Mouse (Mus musculus) heart, postnatal 0 days (tissue): ENCODE data around the gene Ndufa3. TPM values are rescaled to one million over a fixed set of nuclear protein-coding genes. Genes with fewer than 3 reads are reported as not detected.

Experiments used
- ATAC-seq: fragments of 200-750 bp; cut with Nextera tagmentation; 2 replicates; pipeline ENCODE4 v1.8.0; 2017; ENCODE audit warnings: low read depth, moderate number of reproducible peaks, moderate library complexity; ENCODE audit not compliant: insufficient read depth
- DNase-seq: peaks from one replicate; pipeline ENCODE4 v3.0.0-alpha.2; 2016; ENCODE audit warnings: low spot score
- H3K27ac ChIP-seq: fragments of 300-500 bp; sonication (generic); 2 replicates; pipeline ENCODE4 v1.5.1; 2014; ENCODE audit warnings: low read depth, mild to moderate bottlenecking
- H3K27me3 ChIP-seq: fragments of 300-500 bp; sonication (generic); 2 replicates; pipeline ENCODE4 v1.6.1; 2014; ENCODE audit warnings: low read length, mixed read lengths; ENCODE audit not compliant: control insufficient read depth, insufficient read depth
- H3K36me3 ChIP-seq: fragments of 300-500 bp; sonication (generic); replicated peaks from 2 replicates; pipeline ENCODE4 v1.6.1; 2014; ENCODE audit warnings: low read length, mixed read lengths; ENCODE audit not compliant: control insufficient read depth, insufficient read depth
- H3K4me1 ChIP-seq: fragments of 300-500 bp; sonication (generic); 2 replicates; pipeline ENCODE4 v1.6.1; 2014; ENCODE audit warnings: antibody characterized with exemption; ENCODE audit not compliant: control insufficient read depth, insufficient read depth
- H3K4me2 ChIP-seq: fragments of 300-500 bp; sonication (generic); 2 replicates; pipeline ENCODE4 v1.6.1; 2014; ENCODE audit warnings: low read depth, mild to moderate bottlenecking, low read length, moderate library complexity
- H3K4me3 ChIP-seq: fragments of 300-500 bp; sonication (generic); 2 replicates; pipeline ENCODE4 v1.5.1; 2014; ENCODE audit warnings: low read depth, low read length
- H3K9ac ChIP-seq: fragments of 300-500 bp; sonication (generic); replicated peaks from 2 replicates; pipeline ENCODE4 v1.6.1; 2014; ENCODE audit warnings: low read depth, low read length, mixed read lengths
- H3K9me3 ChIP-seq: fragments of 300-500 bp; sonication (generic); replicated peaks from 2 replicates; pipeline ENCODE4 v1.6.1; 2016; ENCODE audit warnings: low read length; ENCODE audit not compliant: control insufficient read depth
- CTCF ChIP-seq: IDR thresholded peaks from 2 replicates; pipeline ENCODE4 v1.5.1; 2016; ENCODE audit warnings: antibody characterized with exemption, control low read depth, low read depth
- EP300 ChIP-seq: IDR thresholded peaks from 2 replicates; pipeline ENCODE4 v1.6.1; 2016; ENCODE audit warnings: antibody characterized with exemption, low read depth
- WGBS: fragments of 180-500 bp; shearing (Covaris S2); extraction: QIAGEN DNeasy Blood & Tissue Kit; methylation state at CpG from one replicate; pipeline ENCODE4 v1.1.7; 2014; 5-methylcytosine and 5-hydroxymethylcytosine counted together
- polyA plus RNA-seq: library from polyadenylated mRNA; unstranded; fragments of >200 nt; fragmentation: Nextera tagmentation; extraction: Ambion mirVana; gene quantifications from 2 replicates; pipeline ENCODE4 v1.2.1, GENCODE M21; 2015
- total RNA-seq: library from RNA; depleted of rRNA; stranded (reverse); fragments of >200 nt; gene quantifications from 2 replicates; pipeline ENCODE4 v1.2.3, GENCODE M21; 2014; ENCODE audit warnings: low replicate concordance

Gene Ndufa3
- total and polyA plus RNA-seq, 2 experiments from 2014 or later = 1,160 to 1,410 TPM

- TF ChIP-seq CTCF = no peak
- no peak for TF ChIP-seq EP300
- Histone ChIP-seq H3K27ac (no peak overlapping the region), H3K4me3 (no peak overlapping the region), H3K9ac (no peak overlapping the region), H3K9me3 (no peaks in the 10 kb centered on the region), H3K27me3 (no peaks in the 10 kb centered on the region), H3K4me2 (no peak overlapping the region), H3K4me1 (0 out of 2 replicates have a peak, but pooled peaks cover 3% of the 10 kb centered on the region), H3K36me3 (no peaks in the 10 kb centered on the region)
- ATAC-seq (no peak), DNase-seq (no peak)
- WGBS = 82% methylated on average over 13 of the region's 13 CpGs
These were observed 6.2 kb upstream of the Ndufa3 start for GRCm38 (mm10) chr7:3611006-3611405.

DNA sequence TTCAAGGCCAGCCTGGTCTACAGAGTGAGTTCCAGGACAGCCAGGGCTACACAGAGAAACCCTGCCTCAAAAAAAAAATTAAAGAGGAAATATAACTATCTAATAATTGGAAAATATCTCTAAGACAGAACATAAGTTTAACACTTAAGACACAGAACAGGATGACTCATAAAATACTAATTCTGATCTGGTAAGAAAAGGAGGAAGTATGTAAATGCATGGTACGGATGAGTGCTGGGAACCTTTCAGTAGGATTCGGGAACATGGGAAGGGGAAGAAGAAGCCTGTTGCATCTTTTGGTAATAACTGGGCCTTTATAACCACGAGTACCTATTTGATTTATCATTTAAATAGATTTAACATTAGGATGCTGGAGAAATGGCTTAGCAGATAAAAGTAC lies 3.2 kb upstream of the Ndufa3 start:
- TF ChIP-seq CTCF (no peak), EP300 (no peak)
- Histone ChIP-seq H3K27ac (no peak overlapping the region), H3K27me3 (no peaks in the 10 kb centered on the region), H3K36me3 (no peaks in the 10 kb centered on the region; the same call in 1 of the 2 replicates), H3K4me2 (no peak overlapping the region), H3K4me3 (no peak overlapping the region), H3K9ac (no peak overlapping the region), H3K9me3 (no peaks in the 10 kb centered on the region), H3K4me1 (peaks cover 9% of the 10 kb centered on the region; the same call in 1 of the 2 replicates)
- no peak for ATAC-seq
- DNase-seq = no peak
- WGBS = 70% methylated on average over 3 of the region's 3 CpGs

DNA sequence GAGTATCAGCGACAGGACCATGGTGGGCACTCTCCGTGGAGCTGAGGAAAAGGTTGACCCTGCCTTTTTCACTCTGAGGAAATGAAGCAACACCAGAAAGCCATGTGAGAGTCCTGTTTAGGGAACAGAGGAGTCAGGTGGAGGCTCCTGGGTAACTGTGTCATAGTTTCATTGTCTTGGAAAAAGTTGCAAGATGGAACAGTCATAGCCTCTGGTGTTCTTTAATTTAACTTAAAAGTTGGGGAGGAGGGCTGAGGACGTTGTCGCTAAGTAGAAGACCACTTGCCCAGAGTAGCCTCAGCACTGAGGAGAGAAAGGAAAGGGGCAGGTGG lies 1.1 kb upstream of the Ndufa3 start, which contains the start of gene Oscar:
TSS of gene Oscar (minus strand) at position 101 of the 332 bp plus-strand sequence.
- peaks cover 6% of the 10 kb centered on the region; the same call in 1 of the 2 replicates for H3K4me1 ChIP-seq
- no peak within 1 kb of the TSS for H3K27ac ChIP-seq
- H3K9ac ChIP-seq = no peak within 1 kb of the TSS
- H3K4me3 ChIP-seq = peak within 1 kb of the TSS; percentile 83
- ATAC-seq = no peak
- TF ChIP-seq CTCF = no peak
- TF ChIP-seq EP300 = no peak
- no peaks in the 10 kb centered on the region for H3K9me3 ChIP-seq
- WGBS = 75% methylated on average over 4 of the region's 4 CpGs
- H3K4me2 ChIP-seq = peak within 1 kb of the TSS; percentile 70; the same call in 1 of the 2 replicates
- peaks cover 16% of the 10 kb centered on the region for H3K36me3 ChIP-seq
- H3K27me3 ChIP-seq = no peaks in the 10 kb centered on the region
- DNase-seq = no peak

GRCm38 (mm10) chr7:3616389-3617241 lies 558 bp upstream of the Ndufa3 start:
- peak overlapping the region; percentile 70; the same call in 1 of the 2 replicates for H3K4me2 ChIP-seq
- ATAC-seq = peak; percentile 14

GRCm38 (mm10) chr7:3629030-3629429 lies 11.9 kb downstream of the Ndufa3 start:
- Histone ChIP-seq H3K9me3 (no peaks in the 10 kb centered on the region), H3K36me3 (peaks cover 22% of the 10 kb centered on the region), H3K4me3 (peak overlapping the region; percentile 84), H3K4me2 (peak overlapping the region; percentile 79), H3K27ac (peak overlapping the region; percentile 95), H3K9ac (peak overlapping the region; percentile 85), H3K4me1 (peaks cover 13% of the 10 kb centered on the region), H3K27me3 (no peaks in the 10 kb centered on the region)
- 0 out of 2 replicates have a peak, but pooled peaks have one; percentile 12 for ATAC-seq
- TF ChIP-seq CTCF (no peak), EP300 (no peak)
- WGBS = 28% methylated on average over 4 of the region's 4 CpGs
- DNase-seq = no peak

More at GRCm38 (mm10) chr7:3616389-3617241, 558 bp upstream of the Ndufa3 start:
- Histone ChIP-seq H3K4me3 (peak overlapping the region; percentile 83), H3K36me3 (peaks cover 17% of the 10 kb centered on the region), H3K9me3 (no peaks in the 10 kb centered on the region), H3K27ac (no peak overlapping the region), H3K27me3 (no peaks in the 10 kb centered on the region), H3K4me1 (peaks cover 6% of the 10 kb centered on the region; the same call in 1 of the 2 replicates), H3K9ac (peak overlapping the region; percentile 88; the same call in 1 of the 2 replicates)
- TF ChIP-seq EP300 (no peak), CTCF (peak; percentile 36)
- DNase-seq = no peak
- 43% methylated on average over 6 of the region's 6 CpGs for WGBS
